Comparison of ENCODE assay signal across 7 mouse cellular contexts in genomic region chr17:34644608-34645007, GRCm38 (mm10). TPM values are rescaled to one million over a fixed set of nuclear protein-coding genes. Genes with fewer than 3 reads are reported as not detected.
A peak's percentile ranks its signal among the peaks of the same experiment; 100 is the strongest.
DNase-seq lines count a peak whose midpoint lies in the region; ATAC-seq lines count a peak whose summit lies in the region.

Gene Fkbpl, plus strand, starts transcription at chr17:34644764.

- no peaks in the 10 kb centered on the region for H3K9me3 ChIP-seq in embryonic facial prominence, embryonic 11.5 days (replicated peaks; ENCODE audit: control insufficient read depth, low read length)
- H3K9me3 ChIP-seq in limb, embryonic 11.5 days (ENCODE audit: control insufficient read depth, low read length) = no peaks in the 10 kb centered on the region
- no peaks in the 10 kb centered on the region for H3K9me3 ChIP-seq in midbrain, embryonic 14.5 days (ENCODE audit: control insufficient read depth, low read length)

- peak within 1 kb of the TSS; percentile 48 for H3K4me3 ChIP-seq in embryonic facial prominence, embryonic 11.5 days (ENCODE audit: low read depth, low read length)
- H3K4me3 ChIP-seq in limb, embryonic 11.5 days (ENCODE audit: low read depth, low read length) = peak within 1 kb of the TSS; percentile 55
- H3K4me3 ChIP-seq in midbrain, embryonic 14.5 days (replicated peaks; ENCODE audit: low read depth, low read length) = peak within 1 kb of the TSS; percentile 55

- H3K4me1 ChIP-seq in embryonic facial prominence, embryonic 11.5 days (ENCODE audit: control insufficient read depth, insufficient read depth, low read length) = peaks cover 5% of the 10 kb centered on the region; the same call in 1 of the 2 replicates
- peaks cover 17% of the 10 kb centered on the region for H3K4me1 ChIP-seq in limb, embryonic 11.5 days (ENCODE audit: control insufficient read depth, insufficient read depth, low read length)
- H3K4me1 ChIP-seq in midbrain, embryonic 14.5 days (ENCODE audit: control insufficient read depth, insufficient read depth, low read length) = peaks cover 20% of the 10 kb centered on the region

- DNase-seq in adrenal gland, postnatal 14 days = peak; percentile 96
- peak; percentile 99 for DNase-seq in embryonic facial prominence, embryonic 11.5 days (ENCODE audit: low spot score)
- DNase-seq in heart, adult 11 months = peak; percentile 100
- DNase-seq in kidney, adult 18-20 months = peak; percentile 98
- DNase-seq in limb, embryonic 11.5 days (ENCODE audit: low spot score) = peak; percentile 97
- peak; percentile 98 for DNase-seq in midbrain, embryonic 14.5 days
- DNase-seq in spleen, adult 18-20 months = peak; percentile 88 to 91

- peak; percentile 24 for ATAC-seq in embryonic facial prominence, embryonic 11.5 days (replicated peaks; ENCODE audit: insufficient number of reproducible peaks, low FRiP score, low TSS enrichment, low read depth)
- ATAC-seq in limb, embryonic 11.5 days (ENCODE audit: insufficient number of reproducible peaks, low FRiP score, low TSS enrichment, low read depth) = peak; percentile 59
- ATAC-seq in midbrain, embryonic 14.5 days (ENCODE audit: low FRiP score, low TSS enrichment) = peak; percentile 75

- H3K36me3 ChIP-seq in embryonic facial prominence, embryonic 11.5 days (replicated peaks; ENCODE audit: control insufficient read depth, insufficient read depth, low read depth, low read length) = no peaks in the 10 kb centered on the region
- H3K36me3 ChIP-seq in limb, embryonic 11.5 days (ENCODE audit: control insufficient read depth, insufficient read depth, low read length) = 0 out of 2 replicates have a peak, but pooled peaks cover 2% of the 10 kb centered on the region
- H3K36me3 ChIP-seq in midbrain, embryonic 14.5 days (ENCODE audit: control insufficient read depth, insufficient read depth, low read length) = peaks cover 12% of the 10 kb centered on the region

- peak within 1 kb of the TSS; percentile 34 for H3K4me2 ChIP-seq in embryonic facial prominence, embryonic 11.5 days (ENCODE audit: low read depth, low read length)
- peak within 1 kb of the TSS; percentile 38 for H3K4me2 ChIP-seq in limb, embryonic 11.5 days (ENCODE audit: low read depth, severe bottlenecking)
- H3K4me2 ChIP-seq in midbrain, embryonic 14.5 days (ENCODE audit: low read length) = peak within 1 kb of the TSS; percentile 70

- H3K27me3 ChIP-seq in embryonic facial prominence, embryonic 11.5 days (ENCODE audit: control insufficient read depth, insufficient read depth, low read length) = no peaks in the 10 kb centered on the region
- no peaks in the 10 kb centered on the region for H3K27me3 ChIP-seq in limb, embryonic 11.5 days (ENCODE audit: control insufficient read depth, insufficient read depth, low read length)
- no peaks in the 10 kb centered on the region for H3K27me3 ChIP-seq in midbrain, embryonic 14.5 days (ENCODE audit: control insufficient read depth, insufficient read depth, low read length)

- peak within 1 kb of the TSS; percentile 61 for H3K9ac ChIP-seq in embryonic facial prominence, embryonic 11.5 days (replicated peaks; ENCODE audit: low read length)
- peak within 1 kb of the TSS; percentile 57 for H3K9ac ChIP-seq in limb, embryonic 11.5 days (ENCODE audit: low read length)
- H3K9ac ChIP-seq in midbrain, embryonic 14.5 days (replicated peaks; ENCODE audit: low read length) = peak within 1 kb of the TSS; percentile 56

- no peak within 1 kb of the TSS for H3K27ac ChIP-seq in embryonic facial prominence, embryonic 11.5 days (replicated peaks; ENCODE audit: low read depth, low read length)
- 0 out of 2 replicates have a peak within 1 kb of the TSS, but pooled peaks have one; percentile 30 for H3K27ac ChIP-seq in limb, embryonic 11.5 days (replicated peaks; ENCODE audit: low read depth, low read length)
- peak within 1 kb of the TSS; percentile 77 for H3K27ac ChIP-seq in midbrain, embryonic 14.5 days (replicated peaks; ENCODE audit: low read depth, low read length)

- under 1% methylated on average over 16 of the region's 16 CpGs for WGBS in embryonic facial prominence, embryonic 11.5 days
- WGBS in limb, embryonic 11.5 days = under 1% methylated on average over 16 of the region's 16 CpGs
- whole genome bisulfite sequencing in midbrain, embryonic 14.5 days = under 1% methylated on average over 16 of the region's 16 CpGs

RNA-seq across cellular contexts. Expression of gene Fkbpl, which starts in this region (rescaled TPM):
- total RNA-seq in adrenal gland, postnatal 14 days (2021) = 11.5 and 12.5 TPM in 2 replicates
- 16.2 and 16.6 TPM in 2 replicates for polyA plus RNA-seq in embryonic facial prominence, embryonic 11.5 days (2014; fragmentation: Nextera tagmentation; extraction: Ambion mirVana)
- polyA plus RNA-seq in limb, embryonic 11.5 days (2014; fragmentation: Nextera tagmentation; extraction: Ambion mirVana) = 13.1 and 19.3 TPM in 2 replicates
- polyA plus RNA-seq in midbrain, embryonic 14.5 days (2014; fragmentation: Nextera tagmentation; extraction: Ambion mirVana) = 11.2 and 14.5 TPM in 2 replicates

Comparison
In these comparisons a context has a peak if more than half of its experiments do, and no peak if none do; other contexts are left out.
1. ATAC-seq: peak in every context shown above with its lines; median percentile 75 in midbrain, embryonic 14.5 days; 59 in limb, embryonic 11.5 days; 24 in embryonic facial prominence, embryonic 11.5 days.